Mouse (Mus musculus) layer of hippocampus, adult 2 months (tissue): Measurements from ENCODE around the gene Shroom3. TPM values are rescaled to one million over a fixed set of nuclear protein-coding genes. Genes with fewer than 3 reads are reported as not detected.
A peak's percentile ranks its signal among the peaks of the same experiment; 100 is the strongest.

Experiments used
- DNase-seq, 2 experiments: peaks; one replicate each; pipeline ENCODE4 v3.0.0; 2022; ENCODE audit warnings: low spot score in 2 of 2
- H3K27ac ChIP-seq: fragments of 200-600 bp; 2 replicates; pipeline ENCODE4 v1.8.1; 2022
- H3K4me3 ChIP-seq: fragments of 200-600 bp; 2 replicates; pipeline ENCODE4 v1.8.1; 2022; ENCODE audit warnings: mild to moderate bottlenecking
- CTCF ChIP-seq: fragments of 200-600 bp; conservative IDR thresholded peaks from 2 replicates; pipeline ENCODE4 v1.8.1; 2022; ENCODE audit warnings: antibody characterized with exemption, mild to moderate bottlenecking, moderate library complexity
- total RNA-seq, 2 experiments: library from RNA; stranded (reverse); gene quantifications; 2 replicates each; pipeline ENCODE4 v1.2.3; 2021

Gene Shroom3
- total RNA-seq, 2 experiments from 2014 or later: 2.0 to 2.3 TPM

GRCm38 (mm10) chr5:92934269-92934939 is 251.2 kb downstream of the Shroom3 start:
- H3K27ac ChIP-seq: no peak overlapping the region
- H3K4me3 ChIP-seq: no peak overlapping the region
- no peak for DNase-seq
- no peak for TF ChIP-seq CTCF

DNA sequence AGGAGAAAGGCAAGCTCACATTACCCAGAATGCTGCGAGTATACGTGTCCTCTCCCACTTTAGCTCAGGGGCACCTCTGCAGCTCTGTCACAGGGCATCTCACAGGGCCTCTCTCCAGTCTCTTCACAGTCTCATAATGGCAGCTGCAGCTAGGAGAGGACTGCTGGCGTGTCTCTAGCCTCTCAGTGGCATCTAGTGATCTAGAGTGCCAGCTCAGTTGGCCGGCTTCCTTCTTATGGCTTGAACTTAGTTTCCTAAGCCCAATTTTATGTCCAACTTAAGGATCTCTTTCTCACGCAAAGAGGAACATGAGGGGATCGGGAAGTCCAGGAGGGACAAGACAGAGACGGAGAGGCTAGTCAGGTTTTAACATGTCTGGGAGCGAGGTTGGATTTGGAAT is 252.6 kb downstream of the Shroom3 start:
- Histone ChIP-seq H3K27ac (no peak overlapping the region), H3K4me3 (no peak overlapping the region)
- no peak for DNase-seq
- TF ChIP-seq CTCF: no peak

GRCm38 (mm10) chr5:92937701-92938100 is 254.5 kb downstream of the Shroom3 start:
- no peak for TF ChIP-seq CTCF
- Histone ChIP-seq H3K4me3 (no peak overlapping the region), H3K27ac (no peak overlapping the region)
- DNase-seq: no peak

GRCm38 (mm10) chr5:92939246-92939995 is 256.2 kb downstream of the Shroom3 start:
- H3K4me3 ChIP-seq: no peak overlapping the region

GRCm38 (mm10) chr5:92942166-92942565 is 258.9 kb downstream of the Shroom3 start:
- TF ChIP-seq CTCF: no peak
- no peak overlapping the region for H3K4me3 ChIP-seq
- DNase-seq: no peak
- H3K27ac ChIP-seq: no peak overlapping the region

More at GRCm38 (mm10) chr5:92939246-92939995, 256.2 kb downstream of the Shroom3 start:
- no peak for DNase-seq
- no peak overlapping the region for H3K27ac ChIP-seq
- TF ChIP-seq CTCF: no peak

DNA sequence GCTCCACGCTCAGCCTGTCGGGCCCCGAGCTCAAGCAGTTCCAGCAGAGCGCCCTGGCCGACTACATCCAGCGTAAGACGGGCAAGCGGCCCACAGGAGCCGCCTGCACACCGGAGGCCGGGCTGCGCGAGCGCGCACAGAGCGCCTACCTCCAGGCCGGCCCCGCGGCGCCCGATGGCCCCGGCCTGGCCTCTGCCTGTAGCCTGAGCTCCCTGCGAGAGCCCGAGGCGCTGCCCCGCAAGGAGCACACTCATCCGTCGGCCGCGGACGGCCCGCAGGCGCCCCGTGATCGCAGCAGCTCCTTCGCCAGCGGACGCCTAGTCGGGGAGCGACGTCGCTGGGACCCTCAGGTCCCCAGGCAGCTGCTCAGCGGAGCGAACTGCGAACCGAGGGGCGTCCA is 259.3 kb downstream of the Shroom3 start:
- TF ChIP-seq CTCF: no peak
- Histone ChIP-seq H3K4me3 (no peak overlapping the region), H3K27ac (no peak overlapping the region)
- DNase-seq: no peak

DNA sequence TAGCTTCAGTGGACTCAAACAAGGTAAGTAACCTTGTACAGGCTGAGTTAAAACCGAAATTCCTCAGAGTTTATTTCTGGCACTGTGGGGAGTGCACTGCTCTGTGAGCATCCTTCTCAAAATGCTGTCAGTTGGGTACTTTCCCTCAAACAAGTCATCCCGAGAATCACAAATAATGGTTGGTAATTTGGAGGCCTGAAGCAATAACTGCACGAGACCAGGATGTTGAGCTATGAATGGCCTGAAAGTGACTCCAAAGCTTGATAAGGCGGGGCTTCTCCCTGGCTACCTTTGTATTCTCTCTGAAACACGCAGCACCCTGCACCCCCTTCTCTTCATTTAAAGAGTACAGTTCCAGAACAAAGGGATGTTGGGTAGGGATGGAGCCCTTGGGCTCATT is 261.6 kb downstream of the Shroom3 start:
- no peak overlapping the region for H3K4me3 ChIP-seq

DNA sequence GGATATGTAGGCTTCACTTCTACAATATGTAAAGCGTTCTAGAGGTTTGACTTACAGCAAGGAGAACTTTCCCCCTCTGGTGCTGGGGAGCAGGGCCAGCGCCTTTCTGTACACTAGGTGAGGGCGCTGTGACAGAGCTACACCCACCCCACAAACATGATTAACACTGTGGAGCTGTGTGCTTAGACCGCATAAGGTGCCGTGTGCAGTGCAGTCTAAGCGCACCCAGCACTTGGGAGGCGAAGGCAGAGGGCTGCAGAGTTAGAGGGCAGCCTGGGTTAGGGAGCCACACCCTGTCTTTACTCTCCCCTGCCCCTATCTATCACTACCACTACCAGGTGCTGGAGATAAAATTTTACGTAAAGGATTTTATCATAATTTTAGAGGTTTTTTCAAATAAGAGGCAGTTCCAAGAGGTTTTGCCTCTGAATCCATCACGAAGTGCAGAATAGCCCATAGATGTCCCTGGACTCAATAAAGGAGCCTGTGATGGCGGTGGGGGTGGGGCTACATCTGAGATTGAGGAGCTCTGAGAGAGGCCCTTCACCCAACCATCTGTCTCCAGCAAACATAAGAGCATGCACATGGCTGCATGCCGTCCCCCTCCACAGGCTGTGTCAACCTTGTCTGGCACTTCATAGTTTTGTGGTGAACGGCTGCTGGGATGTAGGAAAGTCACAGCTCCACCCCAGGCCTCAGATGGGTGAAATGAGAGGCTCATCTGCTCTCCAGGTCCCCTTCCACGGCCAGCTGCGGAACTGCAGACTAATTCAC is 265.9 kb downstream of the Shroom3 start:
- TF ChIP-seq CTCF: no peak
- no peak for DNase-seq
- Histone ChIP-seq H3K27ac (no peak overlapping the region), H3K4me3 (no peak overlapping the region)

More for the DNA sequence above, 261.6 kb downstream of the Shroom3 start:
- no peak overlapping the region for H3K27ac ChIP-seq
- TF ChIP-seq CTCF: no peak
- DNase-seq: no peak

GRCm38 (mm10) chr5:92950583-92950982 is 267.3 kb downstream of the Shroom3 start:
- DNase-seq: no peak
- TF ChIP-seq CTCF: no peak
- Histone ChIP-seq H3K4me3 (no peak overlapping the region), H3K27ac (no peak overlapping the region)

DNA sequence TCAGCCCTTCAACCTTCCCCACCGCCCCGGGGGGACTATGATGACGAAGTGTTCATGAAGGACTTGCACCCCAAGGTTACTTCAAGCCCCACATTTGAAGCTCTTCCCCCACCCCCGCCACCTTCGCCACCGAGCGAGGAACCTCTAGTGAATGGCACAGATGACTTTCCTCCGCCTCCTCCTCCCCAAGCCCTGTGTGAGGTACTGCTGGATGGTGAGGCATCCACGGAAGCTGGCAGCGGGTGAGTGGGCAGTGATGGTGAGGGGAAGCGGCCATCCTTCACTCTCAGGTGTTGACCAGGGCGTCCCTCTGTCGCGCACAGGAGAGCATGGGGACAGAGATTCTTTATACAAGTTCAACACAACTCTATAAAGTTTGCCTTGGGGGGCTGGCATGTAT is 267.8 kb downstream of the Shroom3 start:
- no peak overlapping the region for H3K27ac ChIP-seq
- H3K4me3 ChIP-seq: no peak overlapping the region
- TF ChIP-seq CTCF: no peak
- no peak for DNase-seq

DNA sequence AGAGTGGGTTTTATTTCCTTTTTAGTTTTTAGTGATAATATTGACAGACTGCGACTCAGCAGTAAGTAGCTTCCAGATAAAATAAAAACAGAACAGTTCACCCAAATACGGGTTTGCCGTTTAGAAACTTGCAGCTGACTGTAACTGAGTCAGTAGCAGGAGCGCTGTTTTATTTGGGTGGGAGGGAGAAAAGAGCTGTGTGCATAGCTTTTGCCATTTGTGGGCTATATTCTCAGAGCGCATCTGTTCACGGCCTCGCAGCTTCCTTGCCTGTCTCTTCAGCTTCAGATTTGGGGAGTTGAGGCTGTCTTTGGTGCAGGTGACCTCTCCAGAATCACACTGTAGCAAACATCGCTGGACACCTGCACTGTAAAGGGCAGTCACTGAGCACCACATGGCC is 270.6 kb downstream of the Shroom3 start:
- no peak for DNase-seq
- no peak for TF ChIP-seq CTCF
- Histone ChIP-seq H3K4me3 (no peak overlapping the region), H3K27ac (no peak overlapping the region)

GRCm38 (mm10) chr5:92954323-92954722 is 271.1 kb downstream of the Shroom3 start:
- no peak overlapping the region for H3K27ac ChIP-seq

GRCm38 (mm10) chr5:92954827-92955475 is 271.7 kb downstream of the Shroom3 start:
- Histone ChIP-seq H3K27ac (no peak overlapping the region), H3K4me3 (no peak overlapping the region)
- TF ChIP-seq CTCF: peak; percentile 59
- no peak for DNase-seq

More at GRCm38 (mm10) chr5:92954323-92954722, 271.1 kb downstream of the Shroom3 start:
- TF ChIP-seq CTCF: peak; percentile 84
- H3K4me3 ChIP-seq: no peak overlapping the region
- peak; percentile 81 to 84 for DNase-seq
